Mouse (Mus musculus): ENCODE results near the gene Atp13a4. TPM values are rescaled to one million over a fixed set of nuclear protein-coding genes. Genes with fewer than 3 reads are reported as not detected.

Gene Atp13a4
- polyA plus RNA-seq (2015; fragmentation: Nextera tagmentation; extraction: Ambion mirVana): 0.07 TPM in 1 of 2 replicates, not detected in the other

DNA sequence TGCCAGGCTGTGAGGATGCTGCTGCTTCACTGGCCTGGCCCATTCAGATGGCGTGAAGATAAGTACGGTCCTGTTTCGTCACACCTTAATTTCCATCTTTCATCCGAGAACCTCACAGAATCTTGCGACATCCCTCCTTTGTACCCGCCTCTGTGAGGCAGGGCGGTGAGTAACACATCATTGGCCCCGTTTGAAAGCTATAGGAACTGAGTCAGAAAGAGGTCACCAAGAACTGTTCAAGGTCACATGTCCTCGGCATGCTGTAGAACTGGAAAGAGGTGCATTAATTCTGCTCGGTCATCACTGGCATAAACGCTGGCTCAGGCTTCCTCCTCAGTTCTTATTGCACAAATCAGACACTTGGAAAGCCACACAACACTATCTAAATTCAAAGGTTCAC, at the start of gene Atp13a4:
Atp13a4 (minus strand) TSS at position 36 of the 400 bp plus-strand sequence.
- Histone ChIP-seq H3K9ac (ENCODE audit: low read depth, low read length) (no peak within 1 kb of the TSS), H3K27me3 (replicated peaks; ENCODE audit: control insufficient read depth, insufficient read depth, low read length) (no peaks in the 10 kb centered on the region), H3K4me3 (ENCODE audit: low read length) (no peak within 1 kb of the TSS), H3K36me3 (ENCODE audit: control insufficient read depth, insufficient read depth, low read length) (no peaks in the 10 kb centered on the region), H3K4me2 (ENCODE audit: low read depth, low read length) (no peak within 1 kb of the TSS), H3K9me3 (ENCODE audit: control insufficient read depth, low read length) (no peaks in the 10 kb centered on the region), H3K4me1 (ENCODE audit: control insufficient read depth, insufficient read depth, low read length) (no peaks in the 10 kb centered on the region), H3K27ac (ENCODE audit: low read length) (no peak within 1 kb of the TSS)
- WGBS: 81% methylated on average over 11 of the region's 11 CpGs
- ATAC-seq: no peak

DNA sequence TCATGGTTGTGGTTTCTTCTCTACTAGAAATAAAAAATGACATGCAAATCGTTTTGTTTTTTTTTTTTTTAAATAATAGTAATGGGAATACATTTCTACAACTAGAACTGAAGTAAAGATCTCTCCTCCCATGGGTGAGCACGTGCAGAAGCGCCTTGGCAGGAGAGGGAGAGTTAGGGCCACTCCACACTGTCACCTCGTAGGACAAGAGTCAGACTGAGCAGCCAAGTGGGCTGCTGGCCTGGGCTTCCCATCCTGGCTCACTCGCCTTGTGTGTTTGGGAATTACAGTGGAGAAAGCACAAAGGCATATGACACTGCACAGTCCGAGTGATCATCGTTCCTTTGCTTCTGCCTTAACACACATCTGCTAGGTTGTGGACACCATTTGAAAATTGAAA, 47.5 kb upstream of the Atp13a4 start:
- Histone ChIP-seq H3K27ac (ENCODE audit: low read length) (no peak overlapping the region), H3K4me1 (ENCODE audit: control insufficient read depth, insufficient read depth, low read length) (no peaks in the 10 kb centered on the region), H3K27me3 (replicated peaks; ENCODE audit: control insufficient read depth, insufficient read depth, low read length) (no peaks in the 10 kb centered on the region), H3K9me3 (ENCODE audit: control insufficient read depth, low read length) (no peaks in the 10 kb centered on the region), H3K36me3 (ENCODE audit: control insufficient read depth, insufficient read depth, low read length) (no peaks in the 10 kb centered on the region), H3K4me2 (ENCODE audit: low read depth, low read length) (no peak overlapping the region), H3K9ac (ENCODE audit: low read depth, low read length) (no peak overlapping the region), H3K4me3 (ENCODE audit: low read length) (no peak overlapping the region)
- ATAC-seq: no peak
- WGBS: 82% methylated on average over 7 of the region's 7 CpGs

DNA sequence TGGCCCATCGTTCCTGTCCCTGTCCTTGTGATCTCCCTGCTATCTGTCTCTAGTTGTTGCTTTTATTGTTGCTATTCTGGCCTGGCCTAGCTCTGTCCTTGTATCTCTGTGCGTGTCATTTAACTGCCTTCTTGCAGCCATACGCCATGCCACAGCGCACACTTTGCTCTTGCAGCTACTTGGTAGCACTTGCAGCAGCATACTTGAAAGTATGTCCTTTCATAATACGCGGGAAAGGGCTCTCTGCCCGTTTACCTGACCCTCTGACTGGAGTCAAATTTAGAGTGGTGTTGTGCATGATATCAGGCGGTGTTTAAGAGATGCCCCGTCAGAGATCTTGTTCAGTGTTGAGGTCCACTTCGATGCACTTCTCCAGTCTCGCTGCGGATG, 35.1 kb upstream of the Atp13a4 start:
- peak overlapping the region; percentile 96 for H3K4me3 ChIP-seq (ENCODE audit: low read length)
- no peaks in the 10 kb centered on the region for H3K36me3 ChIP-seq (ENCODE audit: control insufficient read depth, insufficient read depth, low read length)
- H3K4me1 ChIP-seq (ENCODE audit: control insufficient read depth, insufficient read depth, low read length): peaks cover 4% of the 10 kb centered on the region
- ATAC-seq: peak; percentile 44
- peak overlapping the region; percentile 95 for H3K9ac ChIP-seq (ENCODE audit: low read depth, low read length)
- H3K27me3 ChIP-seq (replicated peaks; ENCODE audit: control insufficient read depth, insufficient read depth, low read length): no peaks in the 10 kb centered on the region
- WGBS: 7% methylated on average over 12 of the region's 12 CpGs
- H3K27ac ChIP-seq (ENCODE audit: low read length): no peak overlapping the region
- no peaks in the 10 kb centered on the region for H3K9me3 ChIP-seq (ENCODE audit: control insufficient read depth, low read length)
- peak overlapping the region; percentile 80 for H3K4me2 ChIP-seq (ENCODE audit: low read depth, low read length)

DNA sequence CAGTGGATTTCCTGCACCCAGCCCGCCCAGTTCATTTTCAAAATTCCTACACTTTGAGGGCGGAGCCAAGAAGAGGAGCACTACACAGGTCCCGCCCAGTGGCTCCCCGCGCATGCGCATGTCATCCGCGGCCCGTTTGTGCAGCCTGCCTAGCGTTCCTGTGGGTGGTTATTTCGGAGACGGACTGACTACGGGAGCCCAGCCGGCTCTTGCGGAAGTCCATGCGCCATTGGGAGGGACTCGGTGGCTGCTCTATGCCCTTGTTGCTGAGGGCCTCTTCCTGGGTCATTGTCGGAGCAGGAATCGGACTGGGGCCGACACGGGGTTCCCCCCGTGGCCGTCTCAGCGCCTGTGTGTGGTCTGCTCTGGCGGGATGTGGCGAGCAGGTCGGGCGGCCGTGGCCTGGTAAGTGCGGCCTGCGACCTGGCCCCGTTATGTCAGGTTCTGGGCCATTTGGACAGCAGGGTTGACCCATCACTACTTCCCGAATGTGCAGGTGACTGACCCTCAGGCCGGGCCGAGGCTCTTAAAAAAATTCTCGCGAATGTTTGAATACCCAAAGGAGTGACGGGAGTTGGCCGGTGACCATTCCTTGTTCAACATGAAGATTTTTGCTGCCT, 34.6 kb upstream of the Atp13a4 start, which contains the start of gene Opa1:
Opa1 (plus strand) TSS at position 168 of the 620 bp plus-strand sequence.
- Histone ChIP-seq H3K36me3 (ENCODE audit: control insufficient read depth, insufficient read depth, low read length) (no peaks in the 10 kb centered on the region), H3K4me2 (ENCODE audit: low read depth, low read length) (peak within 1 kb of the TSS; percentile 80), H3K4me3 (ENCODE audit: low read length) (peak within 1 kb of the TSS; percentile 96), H3K9ac (ENCODE audit: low read depth, low read length) (peak within 1 kb of the TSS; percentile 95), H3K27me3 (replicated peaks; ENCODE audit: control insufficient read depth, insufficient read depth, low read length) (no peaks in the 10 kb centered on the region), H3K27ac (ENCODE audit: low read length) (peak within 1 kb of the TSS; percentile 63), H3K4me1 (ENCODE audit: control insufficient read depth, insufficient read depth, low read length) (peaks cover 4% of the 10 kb centered on the region), H3K9me3 (ENCODE audit: control insufficient read depth, low read length) (no peaks in the 10 kb centered on the region)
- under 1% methylated on average over 39 of the region's 39 CpGs for WGBS
- peak; percentile 96 for ATAC-seq

DNA sequence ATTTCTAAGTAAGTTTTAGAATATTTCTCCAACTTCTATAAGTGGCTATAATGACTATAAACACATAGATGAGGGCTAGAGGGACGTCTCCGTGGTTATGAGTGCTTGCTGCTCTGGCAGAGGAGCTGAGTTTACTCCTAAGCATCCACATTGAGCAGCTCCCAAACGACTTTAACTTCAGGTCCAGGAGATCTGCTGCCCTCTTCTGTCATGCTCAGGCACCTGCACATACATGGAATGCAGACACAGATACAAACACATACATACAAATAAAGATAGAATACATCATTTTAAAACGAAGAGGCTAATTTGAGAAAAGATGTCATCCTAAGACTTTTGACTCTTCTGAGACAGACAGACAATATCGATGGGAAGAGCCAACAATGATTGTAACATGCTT, 31.0 kb upstream of the Atp13a4 start:
- ATAC-seq: no peak
- 9% methylated on average over 5 of the region's 5 CpGs for WGBS
- Histone ChIP-seq H3K27ac (ENCODE audit: low read length) (no peak overlapping the region), H3K27me3 (replicated peaks; ENCODE audit: control insufficient read depth, insufficient read depth, low read length) (no peaks in the 10 kb centered on the region), H3K9ac (ENCODE audit: low read depth, low read length) (no peak overlapping the region), H3K36me3 (ENCODE audit: control insufficient read depth, insufficient read depth, low read length) (no peaks in the 10 kb centered on the region), H3K9me3 (ENCODE audit: control insufficient read depth, low read length) (no peaks in the 10 kb centered on the region), H3K4me3 (ENCODE audit: low read length) (no peak overlapping the region), H3K4me2 (ENCODE audit: low read depth, low read length) (no peak overlapping the region), H3K4me1 (ENCODE audit: control insufficient read depth, insufficient read depth, low read length) (peaks cover 4% of the 10 kb centered on the region)

DNA sequence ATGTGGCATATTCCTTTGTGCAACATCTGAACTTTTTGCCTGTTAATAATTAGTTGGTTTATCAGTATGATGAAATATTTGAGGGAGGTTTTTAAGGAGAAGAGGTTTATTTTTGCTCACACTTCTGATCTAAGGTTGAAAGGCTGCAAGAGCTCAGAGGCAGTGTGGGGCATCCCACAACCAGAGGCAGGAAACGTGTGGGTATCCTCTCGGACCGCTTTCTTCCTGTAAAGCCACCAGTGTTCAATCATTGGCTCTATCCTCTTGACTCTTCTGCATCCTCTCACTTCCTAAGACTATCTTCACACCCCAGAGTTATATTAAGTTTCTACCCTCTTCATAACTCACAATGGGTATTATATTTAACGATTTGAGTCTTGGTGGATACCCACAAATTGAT, 29.3 kb upstream of the Atp13a4 start:
- H3K9me3 ChIP-seq (ENCODE audit: control insufficient read depth, low read length): no peaks in the 10 kb centered on the region
- WGBS: 64% methylated on average over 4 of the region's 4 CpGs
- H3K27ac ChIP-seq (ENCODE audit: low read length): no peak overlapping the region
- H3K27me3 ChIP-seq (replicated peaks; ENCODE audit: control insufficient read depth, insufficient read depth, low read length): no peaks in the 10 kb centered on the region
- no peak overlapping the region for H3K4me2 ChIP-seq (ENCODE audit: low read depth, low read length)
- ATAC-seq: no peak
- no peak overlapping the region for H3K4me3 ChIP-seq (ENCODE audit: low read length)
- H3K36me3 ChIP-seq (ENCODE audit: control insufficient read depth, insufficient read depth, low read length): no peaks in the 10 kb centered on the region
- H3K4me1 ChIP-seq (ENCODE audit: control insufficient read depth, insufficient read depth, low read length): no peaks in the 10 kb centered on the region
- H3K9ac ChIP-seq (ENCODE audit: low read depth, low read length): no peak overlapping the region

DNA sequence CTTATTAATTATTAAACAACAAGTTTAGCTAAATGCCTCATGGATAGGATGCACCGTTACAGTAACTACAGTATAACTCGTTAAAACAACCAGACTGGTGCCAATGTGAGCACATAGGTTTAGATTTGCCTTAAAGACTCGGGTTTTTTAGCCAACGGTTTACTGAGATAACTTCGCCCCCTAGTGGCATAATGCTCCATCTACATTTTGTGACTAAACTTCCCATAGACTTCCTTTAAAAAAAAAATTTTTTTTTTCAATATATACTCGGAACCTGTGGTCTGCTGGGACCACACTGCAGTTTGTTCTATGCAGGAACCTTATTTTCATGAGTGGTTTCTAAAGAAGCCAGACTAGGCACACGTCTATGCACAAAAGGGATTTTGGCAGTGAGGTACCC, 16.2 kb upstream of the Atp13a4 start:
- no peak overlapping the region for H3K9ac ChIP-seq (ENCODE audit: low read depth, low read length)
- ATAC-seq: peak; percentile 46
- no peaks in the 10 kb centered on the region for H3K27me3 ChIP-seq (replicated peaks; ENCODE audit: control insufficient read depth, insufficient read depth, low read length)
- no peak overlapping the region for H3K4me3 ChIP-seq (ENCODE audit: low read length)
- peak overlapping the region; percentile 48; the same call in 1 of the 2 replicates for H3K4me2 ChIP-seq (ENCODE audit: low read depth, low read length)
- 5% methylated on average over 7 of the region's 7 CpGs for WGBS
- H3K27ac ChIP-seq (ENCODE audit: low read length): no peak overlapping the region
- H3K4me1 ChIP-seq (ENCODE audit: control insufficient read depth, insufficient read depth, low read length): peaks cover 2% of the 10 kb centered on the region; the same call in 1 of the 2 replicates
- H3K9me3 ChIP-seq (ENCODE audit: control insufficient read depth, low read length): no peaks in the 10 kb centered on the region
- H3K36me3 ChIP-seq (ENCODE audit: control insufficient read depth, insufficient read depth, low read length): no peaks in the 10 kb centered on the region

DNA sequence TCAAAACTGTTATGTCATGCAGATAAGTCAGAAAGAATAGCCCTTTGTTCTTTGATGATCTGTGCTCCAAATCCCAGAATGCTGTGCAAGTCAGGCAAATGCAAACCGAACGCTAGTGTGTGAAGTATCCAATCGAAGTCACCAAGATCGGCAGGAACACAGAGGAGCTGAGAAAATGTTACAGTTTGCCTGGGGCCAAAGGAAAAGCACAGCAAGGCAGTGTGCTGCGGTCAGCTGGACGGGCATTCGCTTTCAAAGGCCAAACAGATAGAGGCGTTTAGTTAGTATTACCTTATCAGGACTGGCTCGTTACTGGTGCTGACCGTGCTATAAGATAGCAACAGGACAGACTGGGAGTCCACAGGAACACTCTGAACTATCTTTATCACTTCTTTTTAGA, 15.8 kb upstream of the Atp13a4 start:
- H3K9ac ChIP-seq (ENCODE audit: low read depth, low read length): no peak overlapping the region

DNA sequence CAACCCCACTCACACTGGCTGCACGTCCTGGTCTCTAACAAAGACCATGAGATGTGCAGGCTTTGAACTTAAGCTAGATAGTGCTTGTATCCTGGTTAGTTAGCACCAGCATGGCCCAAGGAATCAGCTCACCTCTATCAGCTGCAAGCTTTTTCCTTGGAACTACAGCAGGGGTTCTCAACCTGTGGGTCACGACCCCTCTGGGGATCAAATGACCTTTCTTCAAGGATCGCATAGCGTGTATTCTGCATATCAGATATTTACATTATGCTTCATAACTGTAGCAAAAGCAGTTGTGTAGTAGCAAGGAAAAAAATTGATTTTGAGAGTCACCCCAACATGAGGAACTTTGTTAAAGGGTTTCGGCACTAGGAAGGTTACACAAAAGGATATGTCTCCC, 15.0 kb upstream of the Atp13a4 start:
- Histone ChIP-seq H3K4me1 (ENCODE audit: control insufficient read depth, insufficient read depth, low read length) (peaks cover 2% of the 10 kb centered on the region; the same call in 1 of the 2 replicates), H3K9me3 (ENCODE audit: control insufficient read depth, low read length) (no peaks in the 10 kb centered on the region), H3K36me3 (ENCODE audit: control insufficient read depth, insufficient read depth, low read length) (no peaks in the 10 kb centered on the region), H3K27ac (ENCODE audit: low read length) (no peak overlapping the region), H3K4me3 (ENCODE audit: low read length) (no peak overlapping the region), H3K4me2 (ENCODE audit: low read depth, low read length) (no peak overlapping the region), H3K9ac (ENCODE audit: low read depth, low read length) (no peak overlapping the region), H3K27me3 (replicated peaks; ENCODE audit: control insufficient read depth, insufficient read depth, low read length) (no peaks in the 10 kb centered on the region)
- ATAC-seq: no peak
- WGBS: 81% methylated on average over 5 of the region's 5 CpGs

More for the DNA sequence above, 15.8 kb upstream of the Atp13a4 start:
- whole genome bisulfite sequencing: 38% methylated on average over 10 of the region's 10 CpGs
- Histone ChIP-seq H3K4me3 (ENCODE audit: low read length) (peak overlapping the region; percentile 26; the same call in 1 of the 2 replicates), H3K27me3 (replicated peaks; ENCODE audit: control insufficient read depth, insufficient read depth, low read length) (no peaks in the 10 kb centered on the region), H3K27ac (ENCODE audit: low read length) (no peak overlapping the region), H3K4me2 (ENCODE audit: low read depth, low read length) (peak overlapping the region; percentile 48), H3K36me3 (ENCODE audit: control insufficient read depth, insufficient read depth, low read length) (no peaks in the 10 kb centered on the region), H3K4me1 (ENCODE audit: control insufficient read depth, insufficient read depth, low read length) (peaks cover 2% of the 10 kb centered on the region; the same call in 1 of the 2 replicates), H3K9me3 (ENCODE audit: control insufficient read depth, low read length) (no peaks in the 10 kb centered on the region)
- ATAC-seq: peak; percentile 58
